Mouse (Mus musculus) left cerebral cortex, adult 11 months (tissue): ENCODE measurements at regions not wholly inside any gene's neighbourhood (a gene's known extent, or its start where the extent isn't known, plus 50 kb on each side); places are given as distances from the start of the nearest gene placed in this dataset.

Experiments
- DNase-seq: peaks from one replicate; pipeline ENCODE4 v3.0.0; 2022; ENCODE audit warnings: low spot score

GRCm38 (mm10) chr8:73930344-73930743 lies 577.0 kb upstream of the Large1 start:
- DNase-seq = peak; percentile 4

DNA sequence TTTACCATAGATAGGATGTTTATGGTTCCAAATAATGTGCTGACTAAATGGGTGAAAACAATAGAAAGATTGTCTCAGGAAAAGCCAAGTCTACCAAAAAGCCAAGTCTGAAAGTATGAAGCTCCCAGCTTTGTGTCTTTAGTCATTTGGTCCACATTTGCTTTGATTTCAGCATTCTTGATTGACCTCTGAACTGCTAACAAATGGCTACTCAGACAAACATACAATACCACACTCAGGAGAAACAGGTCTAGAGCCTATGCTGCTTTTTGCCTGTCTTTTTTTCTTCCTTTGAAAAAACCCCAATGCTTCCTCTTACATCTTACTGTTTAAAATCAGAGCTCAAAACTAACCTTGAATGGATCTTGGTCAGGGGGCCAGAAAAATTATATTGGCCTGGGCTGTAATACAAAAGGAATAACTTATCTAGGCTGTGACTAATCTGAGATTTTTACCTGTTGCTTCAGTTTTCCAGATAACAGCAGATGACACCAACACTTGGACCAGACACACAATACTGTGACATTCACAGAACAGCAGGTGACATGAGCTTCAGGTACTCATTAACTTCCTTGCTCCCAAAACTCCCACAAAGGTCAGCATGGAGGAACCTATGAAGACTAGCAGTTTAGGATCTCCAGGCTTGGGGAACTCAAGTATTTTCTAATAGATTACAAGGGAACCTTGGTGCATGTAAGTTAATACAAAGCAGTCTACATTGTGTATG lies 572.3 kb upstream of the Large1 start:
- DNase-seq = no peak

GRCm38 (mm10) chr8:73923181-73923580 lies 569.8 kb upstream of the Large1 start:
- DNase-seq = peak; percentile 5

DNA sequence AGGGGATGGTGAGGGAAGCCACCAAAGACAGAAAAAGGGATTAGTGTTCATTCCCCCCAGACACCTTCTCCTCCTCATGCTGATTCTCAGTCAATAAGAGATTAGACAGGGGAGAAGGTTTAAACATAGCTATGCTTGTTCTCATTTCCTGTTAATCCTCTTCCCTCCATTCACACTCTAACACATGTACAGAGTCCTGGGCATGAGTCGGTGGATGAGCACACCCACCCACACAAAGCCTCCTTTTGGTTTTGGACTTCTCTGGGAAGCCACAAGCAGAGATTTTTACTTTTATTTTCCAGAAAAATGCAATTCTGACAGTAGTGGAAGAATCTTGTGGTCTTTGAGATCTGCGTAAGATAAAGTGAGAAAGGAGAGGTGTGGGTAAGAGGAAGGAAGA lies 567.8 kb upstream of the Large1 start:
- peak; percentile 15 for DNase-seq

GRCm38 (mm10) chr8:73920564-73920963 lies 567.2 kb upstream of the Large1 start:
- DNase-seq = no peak

- DNase-seq = no peak
These were observed 551.7 kb upstream of the Large1 start for GRCm38 (mm10) chr8:73905071-73905470.

DNA sequence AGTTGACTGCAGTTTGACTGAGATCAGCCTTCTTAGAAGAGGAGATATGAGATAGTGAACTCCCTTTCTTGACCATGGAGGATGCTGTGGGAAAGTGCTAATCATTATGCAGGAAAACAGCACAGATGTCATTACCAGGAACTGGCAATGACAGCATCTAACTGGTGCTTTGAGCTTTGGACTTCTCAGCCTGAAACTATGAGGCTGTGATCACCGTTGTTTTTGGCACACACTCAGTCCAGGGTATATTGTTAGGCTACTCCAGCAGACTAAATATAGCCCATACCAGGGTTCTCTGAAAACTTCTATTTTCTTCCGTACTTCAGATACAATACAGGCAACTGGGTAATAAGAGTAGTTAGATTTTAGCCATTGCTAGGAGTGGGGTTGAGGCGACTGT lies 550.5 kb upstream of the Large1 start:
- DNase-seq = no peak

DNA sequence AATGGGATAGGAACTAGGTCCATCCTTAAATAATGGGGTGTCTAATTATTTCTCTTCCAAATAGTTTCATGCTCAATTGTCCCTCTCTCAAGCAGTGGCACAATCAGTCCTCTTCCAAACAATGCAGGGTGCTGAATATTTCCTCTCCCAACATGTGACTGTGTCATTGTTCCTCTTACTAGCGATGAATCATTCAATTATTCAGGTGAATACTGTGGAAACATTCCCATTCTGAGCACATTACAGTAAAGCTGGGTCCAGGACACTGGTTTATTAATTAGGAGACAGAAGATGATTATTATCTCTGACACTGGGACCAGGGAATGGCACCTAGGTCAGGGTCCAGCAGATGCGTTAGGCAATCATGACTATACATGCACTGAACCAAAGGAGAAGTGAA lies 532.6 kb upstream of the Large1 start:
- DNase-seq = no peak

- DNase-seq = no peak
These were observed 528.3 kb upstream of the Large1 start for GRCm38 (mm10) chr8:73881606-73882005.
